ENCODE assay signal across 8 mouse cellular contexts in genomic region chr8:124663112-124663873, GRCm38 (mm10). TPM values are rescaled to one million over a fixed set of nuclear protein-coding genes. Genes with fewer than 3 reads are reported as not detected.
DNase-seq lines count a peak whose midpoint lies in the region; ATAC-seq and TF ChIP-seq lines count a peak whose summit lies in the region.

Gene 2310022B05Rik, minus strand, starts transcription at chr8:124663369.

- WGBS in forebrain, embryonic 14.5 days = under 1% methylated on average over 67 of the region's 69 CpGs
- WGBS in large intestine, adult 2 months = 2% methylated on average over 63 of the region's 69 CpGs
- 2% methylated on average over 55 of the region's 69 CpGs for WGBS in liver, embryonic 16.5 days (ENCODE audit: insufficient replicate concordance)
- WGBS in neural tube, embryonic 12.5 days = 1% methylated on average over 68 of the region's 69 CpGs
- 1% methylated on average over 61 of the region's 69 CpGs for WGBS in stomach, postnatal 0 days

- in situ Hi-C loops in ES-E14 (cut with MboI; ENCODE audit: low sequenced_read_pairs in 2 of 2, unreplicated experiment in 2 of 2) = no loop called here

- peak within 1 kb of the TSS; percentile 88 for H3K4me2 ChIP-seq in forebrain, embryonic 14.5 days (ENCODE audit: low read length)
- peak within 1 kb of the TSS; percentile 98 for H3K4me2 ChIP-seq in liver, embryonic 16.5 days (ENCODE audit: low read depth, low read length)
- H3K4me2 ChIP-seq in neural tube, embryonic 12.5 days (replicated peaks) = peak within 1 kb of the TSS; percentile 82
- H3K4me2 ChIP-seq in stomach, postnatal 0 days (replicated peaks; ENCODE audit: low read depth) = peak within 1 kb of the TSS; percentile 77

- no peaks in the 10 kb centered on the region for H3K27me3 ChIP-seq in forebrain, embryonic 14.5 days (replicated peaks; ENCODE audit: control insufficient read depth, insufficient read depth, low read length)
- no peaks in the 10 kb centered on the region for H3K27me3 ChIP-seq in liver, embryonic 16.5 days (ENCODE audit: control insufficient read depth, insufficient read depth, low read depth, low read length)
- H3K27me3 ChIP-seq in neural tube, embryonic 12.5 days (replicated peaks) = no peaks in the 10 kb centered on the region
- H3K27me3 ChIP-seq in stomach, postnatal 0 days (ENCODE audit: control insufficient read depth, insufficient read depth, low read length) = no peaks in the 10 kb centered on the region

- peak; percentile 18; the same call in 1 of the 2 replicates for TF ChIP-seq CTCF in stomach, postnatal 0 days (IDR thresholded peaks at IDR 0.05; ENCODE audit: low read depth)

- peak within 1 kb of the TSS; percentile 73 for H3K9ac ChIP-seq in ES-E14 (ENCODE audit: insufficient read depth, low read depth, low read length, poor library complexity, severe bottlenecking)
- H3K9ac ChIP-seq in forebrain, embryonic 14.5 days (ENCODE audit: low read length) = peak within 1 kb of the TSS; percentile 88
- peak within 1 kb of the TSS; percentile 88 for H3K9ac ChIP-seq in liver, embryonic 16.5 days (ENCODE audit: low read depth, low read length)
- peak within 1 kb of the TSS; percentile 88 for H3K9ac ChIP-seq in neural tube, embryonic 12.5 days
- H3K9ac ChIP-seq in stomach, postnatal 0 days (ENCODE audit: low read length) = peak within 1 kb of the TSS; percentile 94

- H3K9me3 ChIP-seq in ES-E14 (ENCODE audit: control insufficient read depth, insufficient read depth, low read depth, low read length) = no peaks in the 10 kb centered on the region
- H3K9me3 ChIP-seq in forebrain, embryonic 14.5 days (replicated peaks; ENCODE audit: control insufficient read depth, low read length) = no peaks in the 10 kb centered on the region
- no peaks in the 10 kb centered on the region for H3K9me3 ChIP-seq in liver, embryonic 16.5 days (replicated peaks; ENCODE audit: control insufficient read depth, low read length)
- no peaks in the 10 kb centered on the region for H3K9me3 ChIP-seq in neural tube, embryonic 12.5 days
- no peaks in the 10 kb centered on the region for H3K9me3 ChIP-seq in stomach, postnatal 0 days (ENCODE audit: control insufficient read depth, low read length)

- peaks cover 0 to 2% of the 10 kb centered on the region in 2 experiments; a peak in 2 of 4 replicates for H3K4me1 ChIP-seq in ES-E14 (ENCODE audit: control insufficient read depth in 2 of 2, insufficient read depth in 2 of 2, low read length in 2 of 2, poor library complexity in 1 of 2)
- peaks cover 29% of the 10 kb centered on the region for H3K4me1 ChIP-seq in forebrain, embryonic 14.5 days (ENCODE audit: control insufficient read depth, insufficient read depth, low read length)
- peaks cover 38% of the 10 kb centered on the region for H3K4me1 ChIP-seq in liver, embryonic 16.5 days (ENCODE audit: control insufficient read depth, low read depth, low read length)
- peaks cover 32% of the 10 kb centered on the region for H3K4me1 ChIP-seq in neural tube, embryonic 12.5 days
- H3K4me1 ChIP-seq in stomach, postnatal 0 days (replicated peaks; ENCODE audit: control insufficient read depth, insufficient read depth) = peaks cover 11% of the 10 kb centered on the region

- no peak within 1 kb of the TSS for H3K27ac ChIP-seq in ES-E14 (ENCODE audit: insufficient read depth, low read depth, low read length, poor library complexity, severe bottlenecking)
- H3K27ac ChIP-seq in forebrain, embryonic 14.5 days (ENCODE audit: low read depth, low read length) = peak within 1 kb of the TSS; percentile 84
- peak within 1 kb of the TSS; percentile 67 for H3K27ac ChIP-seq in liver, embryonic 16.5 days (ENCODE audit: low read length)
- H3K27ac ChIP-seq in neural tube, embryonic 12.5 days = peak within 1 kb of the TSS; percentile 77
- peak within 1 kb of the TSS; percentile 93 for H3K27ac ChIP-seq in stomach, postnatal 0 days (replicated peaks)

- intact Hi-C loops in heart, postnatal 10 days (cut with DNase I) = loop anchor here (2.0 kb wide), 1 partner anchor 30 kb away; no protein-coding TSS in a partner anchor

- peak; percentile 70 for DNase-seq in ES-E14 (ENCODE audit: low read depth, low spot score)
- DNase-seq in cerebellum, adult 11 months = peak; percentile 70
- peak; percentile 87 for DNase-seq in forebrain, embryonic 14.5 days (ENCODE audit: low spot score)
- DNase-seq in heart, postnatal 10 days = peak; percentile 92 to 93
- DNase-seq in large intestine, adult 2 months (ENCODE audit: low read depth, low spot score) = no peak
- DNase-seq in stomach, postnatal 0 days (ENCODE audit: low spot score) = peak; percentile 93

- no peaks in the 10 kb centered on the region for H3K36me3 ChIP-seq in ES-E14 (ENCODE audit: control insufficient read depth, insufficient read depth, low read length, poor library complexity, severe bottlenecking)
- no peaks in the 10 kb centered on the region for H3K36me3 ChIP-seq in forebrain, embryonic 14.5 days (ENCODE audit: control insufficient read depth, insufficient read depth, low read length)
- H3K36me3 ChIP-seq in liver, embryonic 16.5 days (ENCODE audit: control insufficient read depth, insufficient read depth) = no peaks in the 10 kb centered on the region
- no peaks in the 10 kb centered on the region for H3K36me3 ChIP-seq in neural tube, embryonic 12.5 days
- H3K36me3 ChIP-seq in stomach, postnatal 0 days (ENCODE audit: control insufficient read depth, insufficient read depth, low read length) = no peaks in the 10 kb centered on the region

- H3K4me3 ChIP-seq in ES-E14 (ENCODE audit: insufficient read depth in 1 of 2, low read depth in 1 of 2, low read length in 2 of 2, poor library complexity in 1 of 2, severe bottlenecking in 1 of 2) = peak within 1 kb of the TSS; percentile 92 to 97
- peak within 1 kb of the TSS; percentile 92 for H3K4me3 ChIP-seq in forebrain, embryonic 14.5 days (ENCODE audit: low read depth, low read length)
- H3K4me3 ChIP-seq in liver, embryonic 16.5 days (ENCODE audit: low read depth, low read length) = peak within 1 kb of the TSS; percentile 90
- H3K4me3 ChIP-seq in neural tube, embryonic 12.5 days = peak within 1 kb of the TSS; percentile 80
- H3K4me3 ChIP-seq in stomach, postnatal 0 days (ENCODE audit: low read depth, low read length) = peak within 1 kb of the TSS; percentile 86

- ATAC-seq in forebrain, embryonic 14.5 days = peak; percentile 90
- peak; percentile 81 for ATAC-seq in liver, embryonic 16.5 days (ENCODE audit: low read depth)
- peak; percentile 91 for ATAC-seq in neural tube, embryonic 12.5 days (ENCODE audit: low FRiP score, low read depth)
- peak; percentile 95 for ATAC-seq in stomach, postnatal 0 days (ENCODE audit: low FRiP score, low TSS enrichment)

- TF ChIP-seq EP300 in stomach, postnatal 0 days (optimal IDR thresholded peaks at IDR 0.05) = no peak

TF ChIP-seq in ES-E14, 5 proteins besides CTCF, POLR2A, EP300 and RAD21:
- TF ChIP-seq MAFK (IDR thresholded peaks at IDR 0.05; ENCODE audit: insufficient read depth, low read depth, low read length) (no peak), HCFC1 (IDR thresholded peaks at IDR 0.05; ENCODE audit: borderline replicate concordance, insufficient read depth, low read length) (0 out of 2 replicates have a peak, but pooled peaks have one; percentile 7)

RNA-seq across cellular contexts. Expression of gene 2310022B05Rik, which starts in this region (rescaled TPM):
- total RNA-seq in ES-E14 (2012; rRNA removed) = 7.5 and 8.1 TPM in 2 replicates
- polyA plus RNA-seq in forebrain, embryonic 14.5 days (2014; fragmentation: Nextera tagmentation; extraction: Ambion mirVana) = 30.6 and 32.4 TPM in 2 replicates
- 100 to 1,000 TPM; 144 to 160 TPM for total RNA-seq in heart, postnatal 10 days (2021)
- polyA plus RNA-seq in large intestine, adult 2 months (2012; rRNA removed) = 23.0 and 25.1 TPM in 2 replicates
- polyA plus RNA-seq in liver, embryonic 16.5 days (2015; fragmentation: Nextera tagmentation; extraction: Ambion mirVana) = 5.3 and 6.4 TPM in 2 replicates
- polyA plus RNA-seq in neural tube, embryonic 12.5 days (2016; fragmentation: Nextera tagmentation; extraction: Ambion mirVana) = 26.8 and 27.4 TPM in 2 replicates
- 17.9 and 20.0 TPM in 2 replicates for polyA plus RNA-seq in stomach, postnatal 0 days (2015; fragmentation: Nextera tagmentation; extraction: Ambion mirVana)

Comparison
In these comparisons a context has a peak if more than half of its experiments do, and no peak if none do; other contexts are left out.
1. RNA of gene 2310022B05Rik (total RNA-seq): 144 to 160 TPM in heart, postnatal 10 days; 7.5 to 8.1 TPM in ES-E14; every median in the first group is over 10 times any median in the second.
2. Peak in every context shown above with its lines, with median percentiles within 50 percentile points of each other: H3K4me3 ChIP-seq, H3K9ac ChIP-seq, ATAC-seq and H3K4me2 ChIP-seq.